Mouse (Mus musculus) cerebellum, adult 9-10 months (tissue): ENCODE results near the gene Zfp292.

ENCODE experiments used
- DNase-seq: peaks from one replicate; pipeline ENCODE4 v3.0.0; 2022

The Zfp292 gene

DNA sequence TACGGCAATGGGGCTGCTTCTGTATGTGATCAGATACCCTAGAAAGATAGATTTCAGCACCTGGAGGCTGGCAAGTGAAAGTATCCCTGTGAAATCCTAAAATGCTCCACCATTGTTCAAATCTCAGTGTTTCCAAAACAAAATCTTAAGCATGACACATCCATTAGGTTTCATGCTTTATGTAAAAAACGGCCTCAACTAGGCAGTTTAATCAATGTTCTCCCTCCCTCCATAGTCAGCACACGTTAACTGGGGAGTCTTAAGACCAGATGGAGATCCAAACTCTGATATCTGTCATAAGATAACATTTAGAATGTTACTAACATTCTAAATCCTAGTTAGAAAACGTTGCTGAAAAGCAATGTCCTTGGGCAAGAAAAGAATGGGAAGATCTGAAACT lies 909 bp downstream of the Zfp292 start:
- no peak for DNase-seq

DNA sequence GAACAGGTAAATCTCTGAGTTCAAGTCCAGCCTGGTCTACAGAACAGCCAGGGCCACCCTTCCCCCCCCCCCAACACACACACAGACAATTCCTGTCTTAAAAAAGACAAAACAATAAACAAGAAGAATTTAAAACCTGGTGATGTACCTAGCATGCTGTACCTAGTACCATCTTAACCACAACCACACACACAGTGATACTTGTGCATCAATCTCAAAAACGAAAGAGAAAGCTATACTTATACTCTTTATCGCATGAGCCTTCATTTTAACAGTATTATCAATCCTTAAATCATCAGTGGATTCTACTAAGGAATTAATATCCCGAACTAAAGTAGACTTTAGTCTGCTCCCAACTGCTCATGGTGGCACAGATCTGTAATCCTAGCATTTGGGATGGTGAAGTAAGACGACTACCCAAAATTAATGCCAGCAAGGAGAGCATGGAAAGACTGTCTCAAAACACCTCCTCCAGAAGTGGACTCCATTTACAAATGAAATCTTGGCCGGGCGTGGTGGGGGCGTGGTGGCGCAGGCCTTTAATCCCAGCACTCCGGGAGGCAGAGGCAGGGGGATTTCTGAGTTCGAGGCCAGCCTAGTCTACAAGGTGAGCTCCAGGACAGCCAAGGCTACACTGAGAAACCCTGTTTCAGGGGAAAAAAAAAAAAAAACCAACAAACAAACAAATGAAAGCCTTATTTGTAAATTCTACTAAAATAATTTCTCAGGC lies 1.7 kb downstream of the Zfp292 start:
- no peak for DNase-seq

DNA sequence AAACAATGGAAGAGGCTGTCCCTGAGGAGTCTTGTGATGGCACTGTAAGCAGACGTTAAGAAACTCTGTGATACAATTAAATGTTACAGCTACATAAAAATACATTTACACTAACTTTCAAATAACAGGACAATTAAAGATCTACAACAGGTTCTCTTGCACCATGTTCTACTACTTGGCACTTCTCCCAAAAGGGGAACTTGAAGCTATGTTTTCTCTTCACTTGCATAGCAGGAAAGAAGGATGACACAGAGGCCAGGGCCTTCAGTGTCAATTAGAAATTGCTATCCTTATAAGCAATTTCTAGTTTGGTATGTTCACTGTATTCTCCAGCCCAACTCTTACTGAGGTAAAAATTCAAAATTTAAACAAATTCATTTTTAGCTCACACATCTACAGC lies 8.5 kb downstream of the Zfp292 start:
- DNase-seq: no peak

DNA sequence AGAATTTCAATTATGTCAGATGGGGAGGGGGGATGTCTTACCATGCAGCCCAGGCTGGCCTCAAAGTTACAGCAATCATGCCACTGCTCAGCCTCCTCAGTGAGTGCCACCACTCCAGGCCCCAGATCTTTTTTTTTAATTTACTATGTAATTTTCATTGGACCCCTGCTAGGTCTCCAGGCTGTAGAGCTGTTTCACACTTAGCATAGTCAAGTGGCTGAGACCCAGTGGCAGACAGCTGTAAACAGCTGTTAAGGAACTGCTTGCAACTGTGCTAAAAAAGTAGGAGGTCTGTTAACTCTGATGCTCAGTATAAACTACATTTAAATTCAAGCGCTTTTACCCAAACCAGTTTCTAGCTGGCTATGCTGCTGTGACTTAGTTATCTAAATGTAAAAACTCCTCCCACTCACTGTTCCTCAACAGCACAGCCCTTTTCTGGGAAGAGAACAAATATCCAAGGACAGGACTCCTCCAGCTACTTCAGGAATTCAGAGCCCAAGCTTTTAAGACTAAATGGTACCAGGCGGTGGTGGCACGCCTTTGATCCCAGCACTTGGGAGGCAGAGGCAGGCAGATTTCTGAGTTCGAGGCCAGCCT lies 9.8 kb downstream of the Zfp292 start:
- DNase-seq: no peak

DNA sequence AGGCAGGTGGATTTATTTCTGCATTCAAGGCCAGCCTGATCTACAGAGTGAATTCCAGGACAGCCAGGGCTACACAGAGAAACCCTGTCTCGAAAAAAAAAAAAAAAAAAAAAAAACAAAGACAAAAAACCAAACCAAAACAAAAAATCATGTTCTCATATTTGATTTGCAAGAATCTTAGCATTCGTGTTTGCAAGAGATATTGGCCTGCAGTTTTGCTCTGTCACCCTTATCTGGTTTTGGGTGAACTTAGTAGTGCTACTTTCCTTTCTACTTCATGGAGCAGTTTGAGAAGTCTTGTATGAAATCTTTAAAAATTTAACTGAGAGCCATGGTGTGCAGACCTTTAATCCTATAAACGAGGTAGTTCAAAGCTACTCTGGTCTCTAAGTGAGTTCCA lies 12.9 kb downstream of the Zfp292 start:
- no peak for DNase-seq

DNA sequence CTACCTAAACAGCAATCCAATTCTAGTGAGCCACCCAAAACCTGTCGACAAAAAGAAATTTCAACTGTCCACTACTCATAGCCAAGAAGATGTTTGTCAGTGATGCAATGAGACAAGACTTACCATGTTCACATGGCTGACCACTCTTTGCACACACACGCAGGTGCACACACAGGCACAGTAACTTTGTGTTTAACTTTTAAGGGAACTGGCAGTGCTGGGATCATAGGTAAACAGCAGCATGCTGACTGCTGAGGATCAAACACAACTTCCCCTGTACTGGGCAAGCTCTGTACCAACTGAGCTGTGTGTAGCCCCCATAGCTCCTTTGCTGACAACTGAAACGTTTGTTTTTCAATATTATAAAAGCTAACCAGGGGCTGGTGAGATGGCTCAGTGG lies 21.3 kb downstream of the Zfp292 start:
- no peak for DNase-seq

DNA sequence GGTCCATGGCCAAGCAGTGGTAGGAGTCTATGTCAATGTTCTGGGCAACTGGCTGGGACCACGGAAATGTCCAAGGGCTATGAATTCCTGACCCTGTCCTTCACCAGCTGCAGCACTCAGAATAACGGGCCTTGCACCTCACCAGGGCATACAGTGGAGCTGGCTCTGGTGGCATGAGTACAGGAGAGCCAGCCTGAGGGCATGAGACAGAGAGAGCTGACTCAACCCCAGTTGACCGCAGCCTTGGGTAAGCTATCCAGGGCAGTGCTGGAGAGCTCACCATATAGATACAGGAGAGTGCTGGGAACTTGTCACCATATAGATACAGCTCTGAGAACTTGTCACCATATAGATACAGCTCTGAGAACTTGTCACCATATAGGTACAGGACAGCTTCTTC lies 23.3 kb downstream of the Zfp292 start:
- DNase-seq: no peak

DNA sequence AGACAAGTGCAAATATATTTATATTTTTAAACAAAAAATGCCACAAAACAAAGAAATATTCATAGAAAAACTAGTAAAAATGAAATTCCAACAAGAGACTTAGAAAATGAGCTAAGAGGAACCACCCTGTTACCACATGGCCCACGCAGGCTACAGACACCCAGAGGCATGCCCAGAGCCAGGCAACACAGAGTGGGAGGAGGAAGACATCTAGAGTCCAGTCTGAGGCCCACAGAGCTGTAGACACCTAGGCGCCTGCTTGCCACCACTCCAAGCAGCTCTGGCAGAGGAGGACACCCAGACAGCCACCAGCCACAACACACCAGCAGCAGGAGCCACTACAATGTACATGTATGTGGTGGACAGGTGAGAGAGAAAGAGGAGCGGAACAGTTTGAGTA lies 23.9 kb downstream of the Zfp292 start:
- DNase-seq: no peak

DNA sequence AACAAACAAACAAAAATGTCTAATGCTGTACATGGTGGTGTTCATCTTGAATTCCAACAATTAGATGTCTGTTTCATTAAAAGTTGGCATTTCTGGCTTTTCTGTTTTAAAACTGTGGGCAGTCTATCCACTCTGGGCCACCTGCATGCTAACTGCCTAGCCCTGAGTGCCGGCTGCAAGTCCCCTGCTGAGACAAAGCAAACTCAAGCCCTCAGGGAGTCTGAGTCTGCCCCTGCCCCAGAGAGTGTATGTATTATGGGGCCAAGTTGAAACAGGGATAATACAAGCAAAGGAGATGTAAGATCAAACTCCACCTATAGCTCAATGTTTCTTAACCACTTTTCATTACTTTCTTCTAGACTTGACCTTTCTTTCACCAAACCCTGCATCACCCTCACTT lies 26.8 kb downstream of the Zfp292 start:
- DNase-seq: no peak

DNA sequence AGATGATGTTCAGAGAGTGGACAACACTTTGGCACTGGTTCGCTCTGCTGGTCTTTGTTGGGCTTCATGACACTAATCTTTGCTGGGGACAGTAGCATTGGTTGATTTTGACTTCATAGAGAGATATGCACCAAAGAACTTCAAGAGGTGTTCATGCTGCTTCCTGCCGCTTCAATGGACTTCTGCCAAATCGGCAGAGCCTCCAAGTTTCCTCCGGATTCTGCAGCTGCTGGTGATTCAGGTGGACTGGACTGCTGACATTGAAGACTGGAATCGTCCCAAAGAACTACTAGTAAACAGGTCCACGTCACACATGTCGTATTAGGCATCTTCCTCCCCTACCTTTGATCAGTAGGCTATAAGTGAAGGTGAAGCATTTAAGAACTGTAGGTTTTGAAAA lies 30.7 kb downstream of the Zfp292 start:
- peak; percentile 40 for DNase-seq

DNA sequence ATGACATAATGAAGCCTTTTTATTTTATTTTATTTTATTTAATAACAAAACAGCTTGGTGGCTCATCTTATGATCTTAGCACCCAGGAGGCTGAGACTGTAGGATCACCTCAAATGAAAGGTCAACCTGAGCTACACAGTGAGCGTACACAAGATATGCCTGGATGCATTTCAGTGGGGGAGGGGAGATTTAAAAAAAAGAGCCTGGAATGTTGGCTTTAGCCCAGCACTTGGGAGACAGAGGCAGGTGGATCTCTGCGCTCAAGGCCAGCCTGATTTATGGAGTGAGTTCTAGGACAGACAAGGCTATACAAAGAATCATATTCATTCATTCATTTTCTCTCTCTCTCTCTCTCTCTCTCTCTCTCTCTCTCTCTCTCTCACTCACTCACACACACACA lies 32.6 kb downstream of the Zfp292 start:
- no peak for DNase-seq

DNA sequence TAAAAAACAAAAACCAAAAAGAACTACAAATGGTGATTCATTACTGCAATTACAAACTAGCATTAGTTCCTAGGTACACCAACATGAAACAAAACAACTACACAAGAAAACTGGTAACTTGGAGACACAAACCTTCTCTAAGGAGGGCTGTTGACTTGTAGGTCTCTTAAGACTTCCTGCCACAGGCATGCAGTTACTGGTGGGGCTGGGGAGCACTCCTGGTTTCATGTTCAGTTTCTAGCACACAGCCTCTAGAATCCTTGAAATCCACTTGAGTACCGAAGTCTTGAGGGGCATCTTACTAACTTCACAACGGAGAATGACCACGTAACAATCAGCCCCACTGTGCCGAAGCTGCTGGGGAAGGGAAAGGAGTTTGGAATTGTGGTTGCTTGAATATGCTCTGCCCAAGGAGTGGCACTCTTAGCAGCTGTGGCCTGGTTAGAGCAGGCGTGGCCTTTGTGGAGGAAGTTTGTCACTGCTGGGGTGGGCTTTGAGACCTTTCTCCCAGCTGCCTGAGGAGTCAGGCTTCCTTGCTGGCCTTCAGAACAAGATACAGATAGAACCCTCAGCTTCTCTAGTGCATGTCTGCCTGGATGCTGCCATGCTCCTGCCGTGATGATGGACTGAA lies 35.0 kb downstream of the Zfp292 start:
- no peak for DNase-seq

DNA sequence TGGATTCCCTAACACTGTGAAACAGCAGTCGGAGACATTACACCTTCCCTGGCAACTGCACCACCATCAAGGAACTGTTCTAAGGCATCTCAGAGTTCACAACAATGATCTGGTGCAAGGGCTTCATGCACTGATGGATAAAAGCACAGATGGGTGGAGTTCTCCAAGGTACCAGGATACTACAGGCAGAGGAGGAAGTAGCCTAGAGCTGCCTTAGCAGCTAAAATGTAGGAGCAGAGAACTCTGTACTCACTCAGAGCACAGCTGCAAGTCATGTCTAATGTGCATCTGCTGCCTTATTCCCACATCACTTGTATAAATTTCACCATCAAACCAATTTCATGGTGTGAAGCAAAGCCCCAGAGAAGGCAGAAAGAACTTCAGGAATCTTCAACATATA lies 38.9 kb downstream of the Zfp292 start:
- DNase-seq: no peak

DNA sequence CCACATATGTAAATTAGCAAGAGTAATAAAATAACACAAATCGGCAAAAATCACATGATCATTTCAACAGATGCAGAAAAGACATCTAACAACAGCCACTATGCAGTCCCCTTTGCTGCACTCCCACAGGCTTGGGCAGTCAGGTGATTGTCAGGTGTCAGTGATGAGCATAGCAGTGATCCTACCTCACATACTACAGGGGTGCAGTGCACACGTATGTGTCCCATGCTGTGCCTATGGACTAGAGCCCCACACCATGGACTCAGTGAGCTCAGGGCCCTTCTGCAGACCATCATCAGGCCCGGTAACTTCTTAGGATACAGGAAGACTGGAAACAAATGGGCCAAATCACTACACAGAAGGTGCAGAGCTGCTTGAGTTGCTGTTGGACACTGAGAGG lies 39.9 kb downstream of the Zfp292 start:
- DNase-seq: no peak

DNA sequence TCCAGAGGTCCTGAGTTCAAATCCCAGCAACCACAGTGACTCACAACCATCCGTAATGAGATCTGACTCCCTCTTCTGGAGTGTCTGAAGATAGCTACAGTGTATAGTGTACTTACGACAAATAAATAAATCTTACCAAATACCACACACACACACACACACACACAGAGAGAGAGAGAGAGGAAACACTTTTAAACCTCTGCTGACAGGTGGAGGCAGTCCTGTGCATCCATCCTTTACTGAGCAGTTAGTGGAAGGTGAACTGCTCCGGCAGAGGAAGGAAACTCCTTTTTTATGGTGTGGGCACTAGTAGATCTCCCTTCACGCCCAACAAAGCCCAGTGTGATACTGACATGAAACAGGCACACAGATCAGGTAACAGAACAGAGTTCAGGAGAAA lies 51.3 kb downstream of the Zfp292 start:
- no peak for DNase-seq

DNA sequence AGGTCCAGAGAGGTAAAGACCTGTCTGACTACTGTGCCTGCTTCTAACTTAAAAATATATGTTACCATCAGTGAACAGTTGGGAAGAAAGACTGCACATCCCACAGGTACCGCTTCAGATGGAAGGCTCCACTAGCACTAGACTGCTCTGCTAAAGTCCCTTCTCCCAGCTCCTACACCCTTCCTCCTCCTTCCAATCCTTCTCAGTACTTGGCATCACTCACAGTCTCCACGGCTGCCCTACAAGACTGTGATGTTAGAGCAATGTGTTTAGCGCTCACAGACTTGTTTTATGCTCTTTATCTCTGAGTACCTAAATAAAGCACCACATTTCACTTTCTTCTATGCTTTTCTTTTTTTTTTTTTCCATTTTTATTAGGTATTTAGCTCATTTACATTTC lies 53.3 kb downstream of the Zfp292 start:
- DNase-seq: no peak

DNA sequence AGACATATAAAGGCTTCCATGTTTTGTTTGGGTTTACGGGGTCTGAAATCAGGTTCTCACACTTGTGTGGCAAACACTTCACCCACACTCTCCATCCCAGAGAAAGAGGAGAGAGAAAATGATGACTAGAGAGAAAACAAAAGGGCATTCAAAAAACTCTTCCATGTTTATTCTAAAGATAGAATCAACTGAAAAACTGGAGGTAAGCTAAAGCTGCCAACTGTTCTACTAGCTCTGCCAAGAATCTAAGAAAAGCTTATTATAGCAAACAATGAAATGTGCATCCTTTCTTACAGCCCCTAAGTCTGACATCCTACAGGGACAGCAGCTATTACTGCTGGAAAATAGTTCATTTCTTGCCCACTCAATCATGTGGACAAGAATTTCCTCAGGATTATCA lies 58.9 kb downstream of the Zfp292 start:
- peak; percentile 54 for DNase-seq

DNA sequence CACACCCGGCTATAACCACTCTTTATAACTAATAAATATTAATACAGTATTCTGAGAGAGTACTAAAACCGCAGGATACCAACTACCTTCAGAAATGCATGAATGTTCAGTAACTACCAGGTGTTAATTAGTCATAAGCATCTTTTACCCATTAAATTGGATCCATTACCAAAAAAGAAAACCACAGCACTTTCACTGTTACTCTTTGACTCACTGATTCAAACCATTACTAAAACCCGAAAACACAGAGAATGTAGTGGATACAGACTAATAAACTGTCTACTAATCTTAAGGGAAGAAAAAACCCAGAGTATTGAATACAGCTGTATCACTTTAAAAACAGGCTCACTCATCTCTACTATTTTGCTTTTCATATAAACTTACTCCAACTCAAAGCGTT lies 62.9 kb downstream of the Zfp292 start:
- DNase-seq: no peak

DNA sequence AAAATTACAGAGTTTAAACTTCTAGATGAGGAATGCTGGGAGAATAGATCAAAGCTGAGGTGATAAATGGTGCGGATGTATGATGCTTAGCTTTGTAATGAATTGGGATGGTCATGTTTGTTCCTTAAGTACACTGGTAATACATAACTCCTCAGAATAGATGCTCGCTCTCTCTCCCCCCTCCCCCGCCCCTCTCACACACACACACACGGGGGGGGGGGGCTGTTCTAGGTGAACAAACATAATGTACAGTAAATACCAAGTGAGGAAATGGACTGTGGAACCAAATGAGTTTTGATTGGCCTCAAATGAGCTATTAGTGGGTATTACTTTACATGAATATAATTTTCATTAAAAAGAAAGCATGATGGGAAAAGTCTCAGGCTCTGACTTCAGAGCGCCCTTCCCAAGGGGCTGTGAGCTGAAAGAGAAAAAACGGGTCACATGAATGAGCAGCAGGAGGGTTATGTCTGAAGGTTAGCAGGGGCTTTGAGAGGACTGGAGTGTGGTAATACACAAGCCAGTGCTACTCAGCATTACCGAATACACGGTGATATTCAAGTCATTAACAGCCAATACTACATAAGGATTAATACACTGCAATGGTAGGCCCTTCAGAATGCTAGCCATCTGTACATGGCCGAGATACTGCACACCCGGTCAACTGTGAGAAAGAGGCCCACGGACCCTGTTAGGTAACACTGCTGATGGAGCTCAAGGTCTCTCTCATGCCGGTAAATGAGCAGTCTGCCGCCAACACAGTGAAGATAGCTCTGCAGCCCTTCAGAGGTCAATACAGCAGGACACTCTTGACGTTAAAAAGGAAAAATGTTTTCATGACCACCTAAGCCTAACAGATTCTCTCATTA lies 81.4 kb downstream of the Zfp292 start:
- no peak for DNase-seq

DNA sequence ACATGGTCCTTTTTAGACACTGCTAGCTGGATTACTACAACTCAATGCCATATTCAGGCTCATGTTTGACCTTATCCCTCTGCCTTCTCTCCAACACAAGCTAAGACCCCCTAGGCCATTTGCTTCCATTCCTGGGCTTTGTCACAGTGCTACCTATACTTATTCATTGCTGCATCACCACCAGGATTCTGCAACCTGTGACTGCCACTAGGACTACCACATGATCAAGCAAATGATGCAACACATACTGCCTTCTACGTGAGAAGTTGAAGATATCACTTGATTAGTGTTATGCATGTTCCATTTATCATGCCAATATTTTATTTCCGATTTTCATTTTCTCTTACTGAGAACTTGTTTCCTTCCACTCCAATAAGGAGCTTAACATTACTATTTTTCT lies 84.8 kb downstream of the Zfp292 start:
- no peak for DNase-seq

DNA sequence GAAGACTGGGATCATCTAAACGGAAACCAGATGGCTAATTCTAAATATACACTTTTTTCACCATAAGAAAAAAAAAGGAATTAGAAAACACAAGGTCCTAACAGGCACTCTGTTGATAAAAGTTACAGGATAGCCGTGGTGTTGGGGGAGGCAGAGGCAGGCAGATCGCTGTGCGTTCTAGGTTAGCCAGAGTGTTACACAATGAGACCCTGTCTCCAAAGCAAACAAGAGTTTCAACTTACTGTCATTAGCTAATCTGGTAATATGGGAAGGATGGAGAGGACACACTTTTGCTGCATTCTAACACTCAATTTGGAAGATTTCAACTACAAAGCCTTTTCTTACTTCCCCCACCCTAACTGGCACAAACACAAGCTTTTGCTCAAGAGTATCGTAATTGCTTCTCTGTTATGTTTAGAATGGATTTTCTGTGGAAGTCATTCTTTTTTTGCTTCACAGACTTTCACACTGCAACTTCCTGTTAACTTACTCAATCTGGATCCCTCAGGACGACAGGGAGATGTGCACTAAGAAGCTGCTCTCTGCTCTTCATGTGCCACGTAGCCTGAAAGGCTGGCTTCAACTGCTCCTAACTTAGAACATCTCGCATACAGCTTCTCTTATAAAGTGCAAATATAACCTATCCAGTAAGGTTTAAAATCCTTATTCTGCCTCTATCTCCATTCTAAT lies 85.3 kb downstream of the Zfp292 start:
- DNase-seq: no peak

DNA sequence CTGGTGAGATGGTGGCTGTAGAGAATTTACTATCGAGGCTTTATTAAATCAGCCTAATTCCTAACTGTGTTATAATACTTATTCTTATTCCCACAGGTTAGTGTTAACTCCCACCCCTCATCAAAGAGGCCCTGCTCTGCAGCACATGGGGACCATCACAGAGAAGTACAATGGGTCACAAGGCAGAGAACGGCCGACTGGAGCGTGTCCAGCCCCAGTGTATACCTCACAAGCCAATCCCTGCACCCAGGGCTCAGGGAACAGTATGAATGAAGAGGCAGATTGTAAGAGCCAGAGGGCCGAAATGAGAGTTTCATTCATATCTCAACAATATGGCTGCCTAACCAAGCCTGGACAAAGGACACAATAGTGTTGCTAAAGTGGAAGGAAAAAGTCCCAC lies 86.5 kb downstream of the Zfp292 start:
- no peak for DNase-seq

DNA sequence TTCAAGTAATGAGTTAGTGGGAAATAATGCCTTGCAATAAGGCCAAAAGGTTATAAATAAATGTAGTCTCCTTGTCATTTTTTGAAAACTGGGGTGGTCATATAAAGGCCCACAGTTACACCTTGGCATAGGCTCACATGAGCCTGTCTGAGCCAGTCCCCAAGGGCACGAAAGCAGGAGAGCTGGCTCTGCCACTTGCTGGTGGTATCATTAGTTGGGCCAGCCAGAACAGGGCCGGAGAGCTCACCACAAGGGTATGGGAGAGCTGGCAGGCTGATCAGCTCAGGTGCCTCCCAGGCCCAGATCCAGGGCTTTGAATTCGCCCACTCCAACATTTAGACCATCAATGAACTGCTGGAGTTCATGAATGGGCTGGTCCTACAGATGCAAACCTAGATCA lies 96.3 kb downstream of the Zfp292 start:
- DNase-seq: no peak
